Mouse (Mus musculus) cerebellum, adult 18-20 months (tissue): ENCODE data around the gene Nanog.
"Not testable (repeated sequence)": the region's sequence is repeated elsewhere in the genome, so short reads cannot be mapped to it uniquely, and the experiment has no call there.

Experiments used
- DNase-seq, 2 experiments: peaks; one replicate each; pipeline ENCODE4 v3.0.0; 2021

Gene Nanog

DNA sequence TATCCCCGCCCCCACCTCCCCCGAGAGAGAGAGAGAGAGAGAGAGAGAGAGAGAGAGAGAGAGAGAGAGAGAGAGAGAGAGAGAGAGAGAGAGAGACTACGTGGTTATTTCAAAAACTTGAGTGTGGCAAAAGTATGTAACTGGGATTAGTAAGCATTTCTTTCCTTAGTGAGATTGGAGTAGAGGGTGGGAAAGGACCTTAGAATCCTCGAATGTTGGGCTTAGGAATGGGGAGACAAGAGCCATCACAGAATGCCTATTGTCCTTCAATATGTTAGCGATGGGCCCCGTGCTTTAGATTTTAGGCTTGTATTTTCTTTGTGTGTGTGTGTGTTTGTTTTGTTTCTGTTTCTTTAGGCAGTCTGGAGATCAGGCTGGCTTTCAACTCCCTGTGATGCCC is 4.0 kb upstream of the Nanog start:
- no peak for DNase-seq

- no peak for DNase-seq
Observed at GRCm38 (mm10) chr6:122703706-122704105, 3.6 kb upstream of the Nanog start.

DNA sequence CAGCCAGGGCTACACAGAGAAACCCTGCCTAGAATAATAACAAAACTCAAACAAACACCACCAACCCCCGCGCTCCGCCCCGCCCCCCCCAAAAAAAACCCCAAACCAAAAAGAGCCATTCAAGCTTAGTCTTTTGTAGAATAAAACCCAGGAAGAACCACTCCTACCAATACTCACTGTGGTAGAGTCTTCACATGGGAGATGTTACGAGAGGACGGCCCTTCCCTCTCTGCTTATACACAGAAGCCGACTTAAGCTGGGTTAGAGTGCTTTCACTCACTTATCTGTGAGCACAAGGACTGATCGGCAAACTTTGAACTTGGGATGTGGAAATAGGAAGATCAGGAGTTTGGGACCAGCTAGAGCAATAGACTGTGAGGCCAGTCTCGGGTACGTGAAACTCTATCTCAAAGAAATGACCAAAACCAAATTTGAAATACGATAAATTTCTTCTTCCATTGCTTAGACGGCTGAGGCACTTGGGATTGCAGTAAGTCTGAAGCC is 900 bp upstream of the Nanog start:
- no peak for DNase-seq

- no peak for DNase-seq
Observed at GRCm38 (mm10) chr6:122708826-122709225, 1.5 kb downstream of the Nanog start.

DNA sequence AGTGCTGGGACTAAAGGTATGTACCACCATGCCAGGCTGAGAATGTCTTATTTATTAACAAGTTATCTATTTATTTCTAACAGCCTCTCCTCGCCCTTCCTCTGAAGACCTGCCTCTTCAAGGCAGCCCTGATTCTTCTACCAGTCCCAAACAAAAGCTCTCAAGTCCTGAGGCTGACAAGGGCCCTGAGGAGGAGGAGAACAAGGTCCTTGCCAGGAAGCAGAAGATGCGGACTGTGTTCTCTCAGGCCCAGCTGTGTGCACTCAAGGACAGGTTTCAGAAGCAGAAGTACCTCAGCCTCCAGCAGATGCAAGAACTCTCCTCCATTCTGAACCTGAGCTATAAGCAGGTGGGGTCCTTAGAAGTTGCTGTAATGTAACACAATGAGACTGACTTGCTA is 4.2 kb downstream of the Nanog start:
- no peak for DNase-seq

- not testable (repeated sequence) for DNase-seq
Observed at GRCm38 (mm10) chr6:122713116-122713515, 5.8 kb downstream of the Nanog start.

GRCm38 (mm10) chr6:122714707-122715365 is 7.5 kb downstream of the Nanog start:
- no peak for DNase-seq

DNA sequence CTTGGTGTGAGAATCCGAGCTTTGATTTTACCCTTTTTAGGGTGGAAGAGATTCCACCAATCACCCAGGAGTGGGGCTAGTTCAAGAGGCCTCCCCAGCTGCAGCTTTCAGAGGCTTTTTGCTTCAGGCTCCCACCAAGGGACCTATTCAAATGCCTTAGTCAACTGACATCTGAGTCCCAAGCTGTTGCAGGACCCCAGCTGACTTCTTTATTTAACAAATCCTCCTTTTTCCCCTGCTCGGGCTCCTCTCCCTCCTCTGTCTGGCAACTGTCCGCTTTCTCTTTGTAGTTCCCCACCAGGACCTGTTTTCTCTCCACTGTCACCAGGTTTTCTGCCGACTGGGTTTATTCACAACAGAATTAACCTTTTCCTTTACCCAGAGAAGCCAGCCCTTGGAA is 8.6 kb downstream of the Nanog start:
- DNase-seq = no peak

GRCm38 (mm10) chr6:122718224-122718623 is 10.9 kb downstream of the Nanog start:
- DNase-seq = not testable (repeated sequence)

GRCm38 (mm10) chr6:122719942-122720341 is 12.7 kb downstream of the Nanog start:
- peak; percentile 58 to 72 for DNase-seq

- peak; percentile 85 to 86 for DNase-seq
Observed at GRCm38 (mm10) chr6:122739952-122740351, 32.7 kb downstream of the Nanog start.

DNA sequence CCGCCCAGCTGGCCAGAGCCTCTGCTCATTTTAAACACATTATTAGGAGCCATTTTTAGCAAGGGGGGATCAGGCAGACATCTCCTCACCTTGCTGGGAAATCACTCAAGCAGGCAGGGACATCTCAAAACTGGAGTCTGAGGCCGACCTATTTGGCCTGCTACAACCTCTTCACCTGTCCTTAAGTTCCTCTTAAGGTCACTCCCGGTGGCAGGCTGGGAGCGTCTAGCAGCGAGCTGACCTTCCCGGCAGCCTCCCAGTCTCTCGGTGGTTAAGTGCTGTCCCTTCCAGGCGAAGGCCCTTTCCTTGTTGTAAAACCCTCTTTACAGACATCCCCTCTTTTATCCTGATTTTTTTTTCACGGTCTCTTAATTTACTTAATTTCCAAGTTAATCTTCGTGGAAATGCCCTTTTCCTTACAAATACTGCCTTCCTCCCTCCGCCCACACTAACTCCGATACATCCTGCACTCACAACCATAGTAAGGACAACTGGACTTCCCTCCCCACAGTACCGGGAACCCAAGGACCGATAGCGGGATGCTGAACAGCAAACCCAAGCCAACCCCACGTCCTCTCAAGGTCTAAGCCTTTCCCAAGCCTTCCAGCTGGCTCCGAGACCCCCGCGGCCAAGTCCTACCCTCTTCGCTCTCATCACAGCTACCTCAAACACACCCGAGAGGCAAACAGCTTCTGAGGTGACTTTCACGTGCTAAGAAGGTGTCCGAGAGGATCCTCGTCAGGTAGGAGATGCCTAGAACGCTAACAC is 34.4 kb downstream of the Nanog start:
- DNase-seq = peak; percentile 43 to 54

- DNase-seq = peak; percentile 71 to 76
Observed at GRCm38 (mm10) chr6:122742228-122742899, 35.1 kb downstream of the Nanog start.

GRCm38 (mm10) chr6:122743353-122743752 is 36.1 kb downstream of the Nanog start:
- DNase-seq = peak; percentile 45 to 51

- DNase-seq = no peak
Observed at GRCm38 (mm10) chr6:122744505-122745249, 37.4 kb downstream of the Nanog start.

DNA sequence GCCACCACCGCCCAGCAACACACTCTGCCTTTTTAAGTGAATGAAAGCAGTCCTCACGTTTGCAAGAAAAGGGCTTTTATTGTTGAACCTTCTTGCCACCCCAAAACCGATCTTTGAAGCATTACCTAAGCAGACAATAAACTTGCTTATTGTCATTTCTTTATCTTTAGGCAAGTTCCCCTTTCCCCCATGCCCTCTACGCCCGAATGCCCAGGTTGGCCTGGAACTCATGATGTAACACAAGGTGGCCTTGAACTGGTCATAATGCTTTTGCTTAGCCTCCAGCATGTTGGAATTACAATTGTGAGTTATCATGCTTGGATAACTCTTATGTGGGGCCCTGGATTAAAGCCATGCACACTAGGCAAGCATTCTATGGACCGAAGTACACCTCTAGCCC is 43.3 kb downstream of the Nanog start:
- no peak for DNase-seq

DNA sequence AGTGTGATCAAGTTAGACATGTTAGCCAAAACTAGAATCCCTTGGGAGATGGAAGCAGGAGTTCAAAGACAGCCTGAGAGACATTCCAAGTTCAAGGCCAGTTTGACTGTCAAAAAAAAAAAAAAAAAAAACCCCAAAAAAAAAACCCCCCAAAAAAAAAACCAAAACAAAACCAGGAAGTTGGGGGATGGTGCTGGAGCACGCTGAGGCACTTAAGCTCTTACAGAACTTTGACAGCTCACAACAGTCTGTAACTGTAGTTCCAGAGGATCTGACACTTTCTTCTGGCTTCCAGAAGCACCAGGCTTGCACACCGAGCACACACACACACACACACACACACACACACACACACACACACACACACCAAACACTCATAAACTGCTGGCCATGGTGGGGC is 48.6 kb downstream of the Nanog start:
- no peak for DNase-seq

GRCm38 (mm10) chr6:122758732-122759131 is 51.4 kb downstream of the Nanog start:
- DNase-seq = no peak

DNA sequence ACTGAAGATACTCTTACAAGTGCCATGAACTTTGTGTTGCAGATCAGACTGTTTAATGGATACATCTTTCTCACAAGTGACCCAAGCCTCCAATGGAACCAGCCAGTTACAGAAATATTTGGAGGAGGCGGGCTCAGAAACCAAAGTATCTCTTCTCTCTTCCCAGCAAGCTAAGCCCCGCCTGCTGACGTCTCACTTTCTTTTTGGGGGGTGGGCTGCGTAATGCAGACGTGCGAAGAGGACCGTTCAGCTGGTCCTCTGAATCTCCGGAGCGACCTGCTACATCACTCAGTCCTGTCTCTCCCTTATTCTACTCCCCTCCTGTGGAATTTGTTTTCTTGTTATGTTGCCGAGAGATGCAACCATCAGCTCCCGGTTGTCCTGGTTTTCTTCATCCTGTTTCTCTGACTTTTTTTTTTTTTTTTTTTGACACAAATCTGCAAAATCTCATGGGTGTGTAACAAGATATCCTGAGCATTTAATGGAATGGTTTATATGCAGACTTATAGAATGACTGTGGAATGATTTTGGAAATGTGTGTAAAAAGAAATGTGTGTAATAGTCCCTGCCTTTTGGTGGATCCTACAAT is 53.8 kb downstream of the Nanog start:
- peak; percentile 88 to 95 for DNase-seq

DNA sequence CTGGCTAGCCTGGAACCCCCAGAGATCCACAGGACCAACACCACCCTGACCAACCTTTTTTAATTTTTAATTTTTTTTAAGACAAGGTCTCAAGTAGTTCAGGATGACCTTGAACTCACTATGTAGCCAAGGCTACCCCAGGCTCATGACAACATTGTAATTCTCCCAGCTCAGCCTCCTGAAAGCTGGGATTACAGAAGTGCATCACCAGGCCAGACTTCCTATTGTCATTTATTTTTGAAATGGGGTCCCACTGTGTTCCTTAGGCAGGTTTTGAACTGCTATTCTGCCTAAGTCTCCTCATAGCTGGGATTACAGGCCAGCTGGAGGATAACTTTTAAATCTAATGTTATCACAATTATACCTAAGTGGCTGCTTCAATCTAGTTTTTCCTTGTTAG is 54.6 kb downstream of the Nanog start:
- DNase-seq = no peak

DNA sequence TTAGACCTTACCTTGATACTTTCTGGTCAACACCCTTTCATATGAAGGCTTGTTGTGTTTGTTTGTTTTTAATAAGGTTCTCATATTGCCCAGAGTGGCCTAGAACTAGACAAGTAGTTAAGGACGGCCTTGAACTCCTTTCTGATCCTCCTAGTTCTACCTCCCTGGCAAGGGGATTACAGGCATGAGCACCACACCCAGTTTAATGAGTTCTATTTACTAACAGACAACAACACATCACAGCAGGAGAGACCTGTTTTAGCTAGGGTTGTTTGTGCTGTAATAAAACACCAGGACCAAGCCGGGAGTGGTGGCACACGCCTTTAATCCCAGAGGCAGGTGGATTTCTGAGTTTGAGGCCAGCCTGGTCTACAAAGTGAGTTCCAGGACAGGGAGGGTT is 55.2 kb downstream of the Nanog start:
- no peak for DNase-seq

- no peak for DNase-seq
Observed at GRCm38 (mm10) chr6:122762952-122763700, 55.8 kb downstream of the Nanog start.
